Mouse (Mus musculus): ENCODE results near the gene Olfr49.
"Not testable (repeated sequence)": the region's sequence is repeated elsewhere in the genome, so short reads cannot be mapped to it uniquely, and the experiment has no call there.

Gene Olfr49

DNA sequence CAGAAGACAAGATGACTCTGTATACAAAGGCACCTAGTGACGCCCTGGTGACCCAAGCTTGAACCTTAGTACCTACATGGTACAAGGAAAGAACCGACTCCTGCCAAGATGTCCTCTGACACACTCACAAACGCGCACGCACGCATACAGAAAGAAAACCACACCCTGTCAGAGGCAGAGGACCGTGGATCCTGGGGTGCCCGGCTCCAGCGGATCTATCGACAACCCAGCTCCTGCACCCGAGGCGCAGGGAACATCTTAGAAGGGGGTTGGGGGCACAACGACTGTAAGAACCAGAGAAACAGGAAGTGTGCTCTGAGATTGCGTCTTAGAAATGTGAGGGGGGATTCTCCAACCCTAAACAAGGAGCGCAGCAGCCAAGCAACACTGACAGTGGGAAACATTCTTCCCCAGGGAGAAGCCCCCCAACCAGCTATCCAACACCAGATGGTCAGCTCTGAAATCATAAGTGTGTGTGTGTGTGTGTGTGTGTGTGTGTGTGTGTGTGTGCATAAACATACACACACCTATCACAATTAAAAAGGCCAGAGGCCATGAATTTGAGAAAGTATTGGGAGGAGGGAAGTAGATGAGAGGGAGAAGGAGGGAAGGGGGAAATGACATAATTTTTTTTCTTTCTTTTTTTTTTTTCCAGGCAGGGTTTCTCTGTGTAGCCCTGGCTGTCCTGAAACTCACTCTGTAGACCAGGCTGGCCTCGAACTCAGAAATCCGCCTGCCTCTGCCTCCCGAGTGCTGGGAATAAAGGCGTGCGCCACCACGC, 53.4 kb downstream of the Olfr49 start:
- DNase-seq (ENCODE audit: low spot score): no peak

DNA sequence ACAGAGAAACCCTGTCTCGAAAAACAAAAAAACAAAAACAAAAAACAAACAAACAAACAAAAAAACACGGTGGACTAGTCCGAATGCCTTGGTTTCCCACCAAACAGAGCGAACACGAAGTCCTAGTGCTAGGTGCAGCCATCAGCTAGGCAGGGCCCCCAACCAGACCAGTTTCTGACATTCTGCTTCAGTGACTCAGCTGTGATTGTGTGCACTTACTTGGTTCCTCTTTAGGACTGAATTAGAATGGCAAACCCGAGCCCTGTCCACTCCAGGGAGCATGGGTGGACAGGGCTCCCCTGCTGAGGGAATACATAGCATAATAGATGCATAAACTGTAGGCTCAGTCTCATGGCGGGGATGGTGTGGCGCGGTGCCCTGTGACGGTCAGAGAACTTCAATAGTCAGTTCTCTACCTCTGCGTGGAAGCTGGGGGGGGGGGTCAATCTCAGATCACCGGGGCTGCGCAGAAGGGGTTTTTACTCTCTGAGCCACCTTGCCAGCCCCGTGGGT, 54.0 kb downstream of the Olfr49 start:
- DNase-seq (ENCODE audit: low spot score): no peak

DNA sequence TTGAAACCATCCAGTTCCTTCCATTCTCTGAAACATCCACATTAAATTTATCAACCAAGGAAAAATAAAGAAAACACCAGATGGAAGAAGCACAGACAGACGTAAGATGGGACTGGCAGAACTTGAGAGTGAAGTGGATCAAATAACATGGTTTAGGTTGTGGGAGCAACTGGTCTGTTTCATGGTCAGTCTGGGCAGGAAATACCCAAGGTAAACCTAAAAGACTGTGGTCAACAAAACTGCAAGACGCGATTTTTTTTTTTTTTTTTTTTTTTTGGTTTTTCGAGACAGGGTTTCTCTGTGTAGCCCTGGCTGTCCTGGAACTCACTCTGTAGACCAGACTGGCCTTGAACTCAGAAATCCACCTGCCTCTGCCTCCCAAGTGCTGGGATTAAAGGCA, 54.9 kb downstream of the Olfr49 start:
- DNase-seq (ENCODE audit: low spot score): not testable (repeated sequence)

DNA sequence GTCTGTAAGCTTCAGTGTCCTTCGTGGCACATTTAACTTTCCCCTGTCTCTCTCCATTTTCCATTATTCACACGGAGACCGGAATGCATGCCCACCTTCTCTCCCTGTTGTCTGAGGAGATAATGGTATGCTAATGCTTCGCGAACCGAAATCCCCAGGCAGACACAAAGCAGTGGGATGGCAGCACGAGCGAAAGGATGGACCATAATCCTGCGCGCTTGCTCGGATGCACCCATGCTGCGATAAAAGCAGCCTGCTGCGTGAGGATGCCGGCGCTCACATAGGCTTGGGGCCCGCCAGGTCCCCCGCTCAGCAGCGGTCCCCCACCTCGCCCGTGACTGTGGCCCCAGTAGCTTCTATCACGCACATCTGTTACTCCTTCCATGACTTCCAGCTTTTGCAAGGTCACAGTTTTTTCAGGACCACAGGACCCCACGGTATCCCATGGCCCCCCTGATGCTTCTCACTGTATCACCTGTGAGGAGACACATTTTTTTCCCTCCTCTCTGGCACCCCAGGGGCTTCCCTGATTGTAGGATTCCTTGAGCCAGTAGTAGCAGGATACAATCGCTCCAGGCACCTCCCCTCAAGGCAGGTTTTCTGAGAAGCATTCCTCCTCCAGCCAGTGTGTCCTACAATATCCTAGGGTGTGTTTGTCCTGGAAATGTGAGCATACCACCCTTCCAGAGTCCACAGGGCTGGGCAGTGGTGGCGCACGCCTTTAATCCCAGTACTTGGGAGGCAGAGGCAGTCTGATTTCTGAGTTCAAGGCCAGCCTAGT, 55.6 kb downstream of the Olfr49 start:
- no peak for DNase-seq (ENCODE audit: low spot score)

DNA sequence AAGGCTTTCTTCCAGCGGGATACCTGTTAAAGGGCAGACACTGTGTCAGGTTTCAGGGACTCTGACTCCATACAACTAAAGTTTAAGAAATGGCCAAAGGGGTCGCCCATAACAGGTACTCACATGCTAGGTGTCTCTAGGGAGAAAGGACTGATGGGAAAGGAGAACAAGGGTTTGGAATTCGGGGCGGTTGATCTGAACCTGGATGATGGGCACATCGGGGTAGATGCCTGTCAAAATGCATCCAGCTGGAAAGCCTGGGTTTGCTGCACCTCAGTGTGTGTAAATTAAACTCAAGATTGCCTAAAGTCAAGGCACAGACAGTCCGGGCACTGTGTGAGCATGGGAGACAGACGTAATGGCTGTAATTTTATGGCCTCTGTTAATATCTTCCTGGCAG, 56.2 kb downstream of the Olfr49 start:
- no peak for DNase-seq (ENCODE audit: low spot score)

Data from c-Kit-positive CD71-positive TER-119-positive erythroid progenitor cells, embryonic 14.5 days (primary cell).